Mouse (Mus musculus): ENCODE measurements at regions not wholly inside any gene's neighbourhood (a gene's known extent, or its start where the extent isn't known, plus 50 kb on each side); places are given as distances from the start of the nearest gene placed in this dataset.

DNA sequence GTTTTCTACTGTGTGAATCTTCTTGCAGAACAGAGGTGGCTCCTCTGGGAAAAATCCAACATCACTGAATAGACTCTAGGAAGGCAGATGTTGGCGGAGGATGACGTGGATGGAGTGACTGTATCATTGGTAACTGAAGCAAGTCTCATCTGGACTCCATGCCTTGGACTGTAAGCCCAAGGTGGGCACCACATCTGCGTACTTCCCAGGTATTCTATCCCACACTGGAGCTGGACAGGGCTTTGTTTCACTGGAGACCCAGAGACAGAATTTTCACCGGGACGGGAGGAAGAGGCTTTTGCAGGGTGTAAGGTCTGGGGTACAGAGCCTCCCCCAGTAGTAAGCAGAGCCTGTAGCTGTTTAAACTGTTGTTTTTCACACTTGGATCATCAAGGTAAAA, 52.1 kb upstream of the Hmga2 start:
- dilution Hi-C loops (cut with MboI; ENCODE audit: extremely low pct_ligation_motif_present, extremely low pct_unique_long_range_greater_than_20kb, low sequenced_read_pairs): no loop called here
- Histone ChIP-seq H3K4me2 (ENCODE audit: insufficient read depth, low read depth, poor library complexity, severe bottlenecking) (no peak overlapping the region), H3K27ac (ENCODE audit: insufficient read depth, low read depth) (no peak overlapping the region), H3K79me2 (replicated peaks; ENCODE audit: control insufficient read depth, extremely low read depth, insufficient read depth, poor library complexity, severe bottlenecking) (no peaks in the 10 kb centered on the region), H3K4me3 (replicated peaks in 1 of 3; ENCODE audit: low read depth in 2 of 3, low read length in 2 of 3, poor library complexity in 1 of 3) (no peak overlapping the region), H3K9ac (ENCODE audit: insufficient read depth, low read depth) (no peak overlapping the region), H3K9me3 (replicated peaks; ENCODE audit: low read length) (peaks cover 81% of the 10 kb centered on the region), H3K27me3 (replicated peaks) (no peaks in the 10 kb centered on the region), H3K4me1 (ENCODE audit: control insufficient read depth in 1 of 2, insufficient read depth in 2 of 2) (no peaks in the 10 kb centered on the region), H3K36me3 (replicated peaks in 1 of 2; ENCODE audit: control insufficient read depth in 1 of 2, insufficient read depth in 1 of 2, low read length in 1 of 2) (no peaks in the 10 kb centered on the region)
- in situ Hi-C loops (cut with MboI; ENCODE audit: low pct_ligation_motif_present, low pct_unique_long_range_greater_than_20kb, low sequenced_read_pairs): no loop called here
- DNase-seq (ENCODE audit: extremely low read depth): no peak
- TF ChIP-seq HCFC1 (IDR thresholded peaks at IDR 0.05; ENCODE audit: low read depth, low read length): no peak
- no peak for TF ChIP-seq POLR2AphosphoS2 (IDR thresholded peaks at IDR 0.05; ENCODE audit: low read depth, low read length)
- no peak for TF ChIP-seq CHD1 (IDR thresholded peaks at IDR 0.05; ENCODE audit: low read depth, low read length)
- no peak for TF ChIP-seq ZMIZ1 (IDR thresholded peaks at IDR 0.05; ENCODE audit: low read depth, low read length)
- TF ChIP-seq SIN3A (IDR thresholded peaks at IDR 0.05; ENCODE audit: low read length): no peak
- no peak for TF ChIP-seq CTCF (conservative IDR thresholded peaks at IDR 0.05 in 1 of 2, IDR thresholded peaks at IDR 0.05 in 1 of 2; ENCODE audit: low read depth in 2 of 2, low read length in 2 of 2)
- no peak for TF ChIP-seq KAT2A (IDR thresholded peaks at IDR 0.05; ENCODE audit: insufficient replicate concordance, low read length)
- TF ChIP-seq TCF12 (IDR thresholded peaks at IDR 0.05; ENCODE audit: low read depth, low read length): no peak
- no peak for TF ChIP-seq RAD21 (IDR thresholded peaks at IDR 0.05; ENCODE audit: low read depth, low read length)
- TF ChIP-seq MEF2A (IDR thresholded peaks at IDR 0.05; ENCODE audit: borderline replicate concordance, low read depth, low read length): no peak

GRCm38 (mm10) chr10:120527951-120528350, 51.7 kb upstream of the Hmga2 start:
- H3K9me3 ChIP-seq (replicated peaks; ENCODE audit: low read length): peaks cover 82% of the 10 kb centered on the region
- no peaks in the 10 kb centered on the region for H3K36me3 ChIP-seq (replicated peaks in 1 of 2; ENCODE audit: control insufficient read depth in 1 of 2, insufficient read depth in 1 of 2, low read length in 1 of 2)
- DNase-seq (ENCODE audit: extremely low read depth): no peak
- TF ChIP-seq TCF12 (IDR thresholded peaks at IDR 0.05; ENCODE audit: low read depth, low read length) (no peak), CHD2 (IDR thresholded peaks at IDR 0.05; ENCODE audit: low read length) (no peak), NRF1 (IDR thresholded peaks at IDR 0.05; ENCODE audit: low read depth, low read length) (no peak), UBTF (IDR thresholded peaks at IDR 0.05; ENCODE audit: low read depth, low read length) (no peak), ZNF384 (IDR thresholded peaks at IDR 0.05; ENCODE audit: low read depth, low read length) (no peak), NELFE (IDR thresholded peaks at IDR 0.05; ENCODE audit: low read depth, low read length) (no peak), ELF1 (IDR thresholded peaks at IDR 0.05; ENCODE audit: low read depth, low read length) (no peak), POLR2A (IDR thresholded peaks at IDR 0.05; ENCODE audit: low read depth, low read length) (no peak), JUND (conservative IDR thresholded peaks at IDR 0.05; ENCODE audit: low read depth, low read length) (no peak), ZC3H11A (IDR thresholded peaks at IDR 0.05; ENCODE audit: low read depth, low read length) (no peak), ZMIZ1 (IDR thresholded peaks at IDR 0.05; ENCODE audit: low read depth, low read length) (no peak), JUN (IDR thresholded peaks at IDR 0.05; ENCODE audit: insufficient read depth, low read depth, low read length) (no peak), USF1 (IDR thresholded peaks at IDR 0.05; ENCODE audit: low read depth, low read length) (no peak), E2F4 (IDR thresholded peaks at IDR 0.05; ENCODE audit: insufficient replicate concordance, low read depth, low read length) (no peak), IRF4 (IDR thresholded peaks at IDR 0.05; ENCODE audit: low read depth, low read length) (no peak), CTCF (conservative IDR thresholded peaks at IDR 0.05 in 1 of 2, IDR thresholded peaks at IDR 0.05 in 1 of 2; ENCODE audit: low read depth in 2 of 2, low read length in 2 of 2) (no peak), MAX (IDR thresholded peaks at IDR 0.05; ENCODE audit: low read length) (no peak), ZKSCAN1 (IDR thresholded peaks at IDR 0.05; ENCODE audit: borderline replicate concordance, low read depth, low read length) (no peak), PAX5 (IDR thresholded peaks at IDR 0.05; ENCODE audit: low read length) (no peak), MXI1 (IDR thresholded peaks at IDR 0.05; ENCODE audit: low read depth, low read length) (no peak)
- H3K4me1 ChIP-seq (ENCODE audit: control insufficient read depth in 1 of 2, insufficient read depth in 2 of 2): no peaks in the 10 kb centered on the region
- H3K27me3 ChIP-seq (replicated peaks): no peaks in the 10 kb centered on the region
- no peak overlapping the region for H3K27ac ChIP-seq (ENCODE audit: insufficient read depth, low read depth)
- H3K4me2 ChIP-seq (ENCODE audit: insufficient read depth, low read depth, poor library complexity, severe bottlenecking): no peak overlapping the region
- no peak overlapping the region for H3K4me3 ChIP-seq (replicated peaks in 1 of 3; ENCODE audit: low read depth in 2 of 3, low read length in 2 of 3, poor library complexity in 1 of 3)
- in situ Hi-C loops (cut with MboI; ENCODE audit: low pct_ligation_motif_present, low pct_unique_long_range_greater_than_20kb, low sequenced_read_pairs): no loop called here
- dilution Hi-C loops (cut with MboI; ENCODE audit: extremely low pct_ligation_motif_present, extremely low pct_unique_long_range_greater_than_20kb, low sequenced_read_pairs): no loop called here
- H3K79me2 ChIP-seq (replicated peaks; ENCODE audit: control insufficient read depth, extremely low read depth, insufficient read depth, poor library complexity, severe bottlenecking): no peaks in the 10 kb centered on the region
- H3K9ac ChIP-seq (ENCODE audit: insufficient read depth, low read depth): no peak overlapping the region

Measured in CH12.LX (cell line).